Mouse (Mus musculus): ENCODE data around the gene Cox15. TPM values are rescaled to one million over a fixed set of nuclear protein-coding genes. Genes with fewer than 3 reads are reported as not detected.
A peak's percentile ranks its signal among the peaks of the same experiment; 100 is the strongest.

Gene Cox15
- polyA plus RNA-seq (2014; fragmentation: Nextera tagmentation; extraction: Ambion mirVana) = 9.9 and 10.0 TPM in 2 replicates

DNA sequence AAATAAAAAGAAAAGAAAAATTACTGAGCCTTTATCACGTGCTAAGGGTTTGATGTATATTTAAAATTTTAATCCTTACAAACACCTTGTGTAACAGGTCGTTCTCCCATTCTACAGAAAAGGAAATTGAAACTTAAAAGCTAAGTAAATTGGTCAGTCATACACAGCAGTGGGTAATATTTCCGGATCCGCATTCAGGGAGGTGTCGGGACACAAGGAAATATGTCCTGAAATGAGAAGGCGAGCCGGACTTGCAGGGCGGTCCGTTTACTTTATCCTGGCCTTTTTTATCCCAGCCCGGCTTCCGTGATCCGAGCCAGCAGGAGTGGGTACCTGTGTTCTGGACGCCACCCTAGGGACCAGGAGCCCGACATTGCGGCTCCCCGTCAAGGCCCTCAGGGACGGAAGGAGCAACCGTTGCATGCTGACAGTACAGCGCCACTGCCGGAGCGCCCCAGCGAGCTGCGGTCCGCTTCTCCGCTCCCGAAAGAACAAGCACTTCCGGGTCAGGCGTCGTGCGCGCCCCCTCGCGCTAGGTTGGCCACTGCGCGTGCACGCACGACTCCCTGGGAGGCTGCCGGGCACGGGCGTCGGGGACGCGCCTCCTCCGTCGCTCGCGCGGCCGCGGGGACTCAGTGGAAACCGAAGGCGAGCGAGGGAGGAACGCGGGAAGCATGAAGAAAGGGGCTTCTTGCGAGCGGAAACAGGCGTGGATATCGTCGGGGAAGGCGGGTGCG is at the start of gene Cox15, which contains the start of gene Cutc:
TSS of gene Cox15 (minus strand) at position 512 of the 737 bp plus-strand sequence.
TSS of gene Cutc (plus strand) at position 508 of the 737 bp plus-strand sequence.
- ATAC-seq (replicated peaks; ENCODE audit: low FRiP score, low TSS enrichment, low read depth) (peak; percentile 89), DNase-seq (ENCODE audit: low spot score) (peak; percentile 98)
- H3K9me3 ChIP-seq (ENCODE audit: control insufficient read depth, low read length) = no peaks in the 10 kb centered on the region
- H3K9ac ChIP-seq (ENCODE audit: low read length) = peak within 1 kb of the TSS; percentile 79
- H3K27me3 ChIP-seq (replicated peaks; ENCODE audit: control insufficient read depth, insufficient read depth, low read length) = no peaks in the 10 kb centered on the region
- H3K27ac ChIP-seq (ENCODE audit: low read depth) = peak within 1 kb of the TSS; percentile 97
- peaks cover 33% of the 10 kb centered on the region for H3K36me3 ChIP-seq (ENCODE audit: control insufficient read depth, insufficient read depth, low read length)
- peak within 1 kb of the TSS; percentile 71 for H3K4me2 ChIP-seq (ENCODE audit: low read length)
- WGBS = under 1% methylated on average over 62 of the region's 62 CpGs
- peak within 1 kb of the TSS; percentile 76 for H3K4me3 ChIP-seq (ENCODE audit: low read depth, low read length)
- peaks cover 4% of the 10 kb centered on the region; the same call in 1 of the 2 replicates for H3K4me1 ChIP-seq (replicated peaks; ENCODE audit: control insufficient read depth, insufficient read depth, low read length)

GRCm38 (mm10) chr19:43801427-43802051 is 48.7 kb upstream of the Cox15 start:
- no peaks in the 10 kb centered on the region for H3K36me3 ChIP-seq (ENCODE audit: control insufficient read depth, insufficient read depth, low read length)
- H3K9me3 ChIP-seq (ENCODE audit: control insufficient read depth, low read length) = no peaks in the 10 kb centered on the region
- no peak overlapping the region for H3K27ac ChIP-seq (ENCODE audit: low read depth)
- H3K4me1 ChIP-seq (replicated peaks; ENCODE audit: control insufficient read depth, insufficient read depth, low read length) = no peaks in the 10 kb centered on the region
- no peak overlapping the region for H3K4me3 ChIP-seq (ENCODE audit: low read depth, low read length)
- no peak overlapping the region for H3K9ac ChIP-seq (ENCODE audit: low read length)
- no peak for ATAC-seq (replicated peaks; ENCODE audit: low FRiP score, low TSS enrichment, low read depth)
- no peaks in the 10 kb centered on the region for H3K27me3 ChIP-seq (replicated peaks; ENCODE audit: control insufficient read depth, insufficient read depth, low read length)
- WGBS = 85% methylated on average over 9 of the region's 9 CpGs
- peak; percentile 34 for DNase-seq (ENCODE audit: low spot score)
- no peak overlapping the region for H3K4me2 ChIP-seq (ENCODE audit: low read length)

GRCm38 (mm10) chr19:43797216-43797615 is 44.4 kb upstream of the Cox15 start:
- Histone ChIP-seq H3K27me3 (replicated peaks; ENCODE audit: control insufficient read depth, insufficient read depth, low read length) (no peaks in the 10 kb centered on the region), H3K4me1 (replicated peaks; ENCODE audit: control insufficient read depth, insufficient read depth, low read length) (no peaks in the 10 kb centered on the region), H3K9me3 (ENCODE audit: control insufficient read depth, low read length) (no peaks in the 10 kb centered on the region), H3K4me3 (ENCODE audit: low read depth, low read length) (no peak overlapping the region), H3K9ac (ENCODE audit: low read length) (no peak overlapping the region), H3K27ac (ENCODE audit: low read depth) (no peak overlapping the region), H3K4me2 (ENCODE audit: low read length) (no peak overlapping the region), H3K36me3 (ENCODE audit: control insufficient read depth, insufficient read depth, low read length) (no peaks in the 10 kb centered on the region)
- ATAC-seq (replicated peaks; ENCODE audit: low FRiP score, low TSS enrichment, low read depth) (no peak), DNase-seq (ENCODE audit: low spot score) (peak; percentile 49)
- WGBS = 73% methylated on average over 5 of the region's 5 CpGs

GRCm38 (mm10) chr19:43795511-43795910 is 42.7 kb upstream of the Cox15 start:
- DNase-seq (ENCODE audit: low spot score) (no peak), ATAC-seq (replicated peaks; ENCODE audit: low FRiP score, low TSS enrichment, low read depth) (no peak)
- WGBS = 73% methylated on average over 8 of the region's 8 CpGs
- H3K36me3 ChIP-seq (ENCODE audit: control insufficient read depth, insufficient read depth, low read length) = no peaks in the 10 kb centered on the region
- no peak overlapping the region for H3K27ac ChIP-seq (ENCODE audit: low read depth)
- H3K9me3 ChIP-seq (ENCODE audit: control insufficient read depth, low read length) = no peaks in the 10 kb centered on the region
- H3K4me2 ChIP-seq (ENCODE audit: low read length) = no peak overlapping the region
- no peak overlapping the region for H3K4me3 ChIP-seq (ENCODE audit: low read depth, low read length)
- no peak overlapping the region for H3K9ac ChIP-seq (ENCODE audit: low read length)
- no peaks in the 10 kb centered on the region for H3K4me1 ChIP-seq (replicated peaks; ENCODE audit: control insufficient read depth, insufficient read depth, low read length)
- no peaks in the 10 kb centered on the region for H3K27me3 ChIP-seq (replicated peaks; ENCODE audit: control insufficient read depth, insufficient read depth, low read length)

DNA sequence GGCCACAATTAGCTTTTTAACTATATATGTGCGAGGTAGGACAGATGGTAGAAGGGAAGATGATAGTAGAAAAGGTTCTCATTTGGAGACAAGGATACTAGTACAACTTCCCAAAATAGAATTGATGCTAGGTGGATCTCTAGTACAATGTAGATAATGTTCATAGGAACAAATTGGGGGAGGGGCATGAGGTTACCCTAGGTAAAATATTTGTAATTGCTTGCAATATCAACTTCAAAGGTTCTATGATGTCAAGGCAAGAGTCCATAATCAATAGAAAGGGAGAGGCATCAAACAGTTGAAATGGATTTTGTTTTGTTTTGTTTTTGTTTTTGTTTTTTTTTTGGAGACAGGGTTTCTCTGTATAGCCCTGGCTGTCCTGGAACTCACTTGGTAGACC is 41.2 kb upstream of the Cox15 start:
- Histone ChIP-seq H3K4me1 (replicated peaks; ENCODE audit: control insufficient read depth, insufficient read depth, low read length) (no peaks in the 10 kb centered on the region), H3K27me3 (replicated peaks; ENCODE audit: control insufficient read depth, insufficient read depth, low read length) (no peaks in the 10 kb centered on the region), H3K36me3 (ENCODE audit: control insufficient read depth, insufficient read depth, low read length) (no peaks in the 10 kb centered on the region), H3K4me2 (ENCODE audit: low read length) (no peak overlapping the region), H3K27ac (ENCODE audit: low read depth) (no peak overlapping the region), H3K9ac (ENCODE audit: low read length) (no peak overlapping the region), H3K4me3 (ENCODE audit: low read depth, low read length) (no peak overlapping the region), H3K9me3 (ENCODE audit: control insufficient read depth, low read length) (no peaks in the 10 kb centered on the region)
- no peak for DNase-seq (ENCODE audit: low spot score)
- WGBS = 91% methylated on average over 1 of the region's 1 CpGs
- ATAC-seq (replicated peaks; ENCODE audit: low FRiP score, low TSS enrichment, low read depth) = no peak

- Histone ChIP-seq H3K36me3 (ENCODE audit: control insufficient read depth, insufficient read depth, low read length) (no peaks in the 10 kb centered on the region), H3K27me3 (replicated peaks; ENCODE audit: control insufficient read depth, insufficient read depth, low read length) (no peaks in the 10 kb centered on the region), H3K4me3 (ENCODE audit: low read depth, low read length) (no peak overlapping the region), H3K4me1 (replicated peaks; ENCODE audit: control insufficient read depth, insufficient read depth, low read length) (no peaks in the 10 kb centered on the region), H3K9ac (ENCODE audit: low read length) (no peak overlapping the region), H3K27ac (ENCODE audit: low read depth) (no peak overlapping the region), H3K4me2 (ENCODE audit: low read length) (no peak overlapping the region), H3K9me3 (ENCODE audit: control insufficient read depth, low read length) (no peaks in the 10 kb centered on the region)
- DNase-seq (ENCODE audit: low spot score) = no peak
- 91% methylated on average over 4 of the region's 4 CpGs for WGBS
- no peak for ATAC-seq (replicated peaks; ENCODE audit: low FRiP score, low TSS enrichment, low read depth)
These were observed 39.7 kb upstream of the Cox15 start for GRCm38 (mm10) chr19:43792537-43792936.

GRCm38 (mm10) chr19:43789817-43790216 is 37.0 kb upstream of the Cox15 start:
- Histone ChIP-seq H3K4me2 (ENCODE audit: low read length) (no peak overlapping the region), H3K4me3 (ENCODE audit: low read depth, low read length) (no peak overlapping the region), H3K36me3 (ENCODE audit: control insufficient read depth, insufficient read depth, low read length) (no peaks in the 10 kb centered on the region), H3K9ac (ENCODE audit: low read length) (no peak overlapping the region), H3K27ac (ENCODE audit: low read depth) (no peak overlapping the region), H3K9me3 (ENCODE audit: control insufficient read depth, low read length) (no peaks in the 10 kb centered on the region), H3K27me3 (replicated peaks; ENCODE audit: control insufficient read depth, insufficient read depth, low read length) (no peaks in the 10 kb centered on the region), H3K4me1 (replicated peaks; ENCODE audit: control insufficient read depth, insufficient read depth, low read length) (no peaks in the 10 kb centered on the region)
- 72% methylated on average over 7 of the region's 7 CpGs for WGBS
- DNase-seq (ENCODE audit: low spot score) = no peak
- ATAC-seq (replicated peaks; ENCODE audit: low FRiP score, low TSS enrichment, low read depth) = no peak

- DNase-seq (ENCODE audit: low spot score) (no peak), ATAC-seq (replicated peaks; ENCODE audit: low FRiP score, low TSS enrichment, low read depth) (no peak)
- Histone ChIP-seq H3K4me3 (ENCODE audit: low read depth, low read length) (no peak overlapping the region), H3K27ac (ENCODE audit: low read depth) (no peak overlapping the region), H3K9ac (ENCODE audit: low read length) (no peak overlapping the region), H3K36me3 (ENCODE audit: control insufficient read depth, insufficient read depth, low read length) (no peaks in the 10 kb centered on the region), H3K4me1 (replicated peaks; ENCODE audit: control insufficient read depth, insufficient read depth, low read length) (no peaks in the 10 kb centered on the region), H3K27me3 (replicated peaks; ENCODE audit: control insufficient read depth, insufficient read depth, low read length) (no peaks in the 10 kb centered on the region), H3K9me3 (ENCODE audit: control insufficient read depth, low read length) (no peaks in the 10 kb centered on the region), H3K4me2 (ENCODE audit: low read length) (no peak overlapping the region)
- 74% methylated on average over 13 of the region's 13 CpGs for WGBS
These were observed 33.6 kb upstream of the Cox15 start for GRCm38 (mm10) chr19:43786249-43787026.
